Mouse (Mus musculus): ENCODE results near the gene Gramd2. TPM values are rescaled to one million over a fixed set of nuclear protein-coding genes. Genes with fewer than 3 reads are reported as not detected.

Gene Gramd2
- polyA plus RNA-seq (2017; shearing (Covaris generic)): not detected

DNA sequence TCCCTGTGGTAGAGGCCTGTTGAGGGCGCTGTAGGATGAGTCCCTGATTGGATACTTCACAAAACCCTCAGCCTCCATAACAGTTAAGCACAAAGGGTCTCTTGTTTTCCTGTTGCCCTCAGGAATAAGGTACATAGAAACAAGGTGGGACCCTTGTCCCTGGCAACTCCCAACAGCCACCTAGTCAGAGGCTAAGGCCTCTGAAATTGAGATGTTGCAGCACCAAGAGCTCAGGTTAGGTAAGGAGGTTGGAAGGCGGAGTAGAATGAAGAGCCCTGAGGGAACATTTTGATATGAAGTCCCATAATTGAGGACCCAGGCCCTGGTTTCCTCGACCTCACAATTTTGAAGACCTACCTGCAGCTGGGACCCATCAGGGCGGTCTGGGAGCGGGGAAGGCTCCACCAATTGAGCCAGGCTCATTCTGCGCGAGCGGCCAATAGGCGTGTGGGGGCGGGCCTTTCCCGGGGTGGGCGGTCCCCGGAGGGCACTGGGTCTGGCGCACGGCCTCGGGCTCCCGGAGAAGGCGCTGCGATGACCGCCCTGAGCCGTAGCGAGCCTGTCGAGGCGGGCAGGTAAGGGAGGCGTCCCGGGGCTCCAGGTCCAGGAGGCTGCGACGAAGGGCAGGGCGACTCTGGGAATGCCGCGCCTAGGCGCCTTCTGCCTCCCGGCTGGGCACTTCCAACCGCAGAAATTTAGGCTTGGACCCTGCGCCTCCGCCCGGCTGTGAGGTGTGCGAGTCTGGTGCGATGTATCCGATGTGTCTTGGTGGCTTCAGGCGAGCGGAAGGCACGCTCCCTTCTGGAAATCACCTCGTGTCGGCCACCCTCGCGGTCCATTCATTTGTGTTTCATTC, at the start of gene Gramd2:
Gene Gramd2, plus strand, starts transcription at position 467 of the 856 bp plus-strand sequence.

DNA sequence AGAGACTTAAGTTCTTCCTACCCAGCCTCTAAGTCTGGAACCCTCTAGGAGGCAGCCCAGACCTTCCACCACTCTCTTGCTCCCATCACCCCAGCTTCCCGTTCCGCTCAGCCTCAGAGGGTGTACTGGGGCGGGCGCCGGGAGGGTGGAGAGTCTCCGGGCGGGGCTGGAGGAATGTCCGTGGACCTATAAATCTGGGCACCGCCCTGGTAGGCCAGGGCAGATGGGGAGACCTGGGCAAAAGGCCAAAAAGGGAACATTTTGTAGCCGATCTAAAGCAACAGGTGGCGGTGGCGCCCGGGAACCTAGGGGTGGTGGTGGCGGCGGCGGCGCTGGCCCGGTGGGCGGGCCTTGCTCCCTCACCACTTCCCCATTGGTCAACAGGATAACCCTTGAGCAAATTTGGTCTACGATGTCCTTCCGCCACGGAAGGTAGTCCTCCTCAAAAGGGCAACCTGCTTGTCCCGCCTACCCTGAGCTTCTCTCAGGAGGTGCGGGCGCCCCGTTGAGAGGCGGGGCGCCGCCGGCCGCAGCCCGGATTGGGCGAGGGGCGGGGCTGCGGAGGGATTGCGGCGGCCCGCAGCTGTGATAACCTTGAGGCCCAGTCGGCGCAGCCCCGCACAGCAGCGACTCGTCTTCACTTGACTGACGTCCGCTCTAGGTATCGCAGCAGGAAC, 23.8 kb upstream of the Gramd2 start, which contains the start of gene Pkm:
Gene Pkm, plus strand, starts transcription at position 411 of the 677 bp plus-strand sequence.

DNA sequence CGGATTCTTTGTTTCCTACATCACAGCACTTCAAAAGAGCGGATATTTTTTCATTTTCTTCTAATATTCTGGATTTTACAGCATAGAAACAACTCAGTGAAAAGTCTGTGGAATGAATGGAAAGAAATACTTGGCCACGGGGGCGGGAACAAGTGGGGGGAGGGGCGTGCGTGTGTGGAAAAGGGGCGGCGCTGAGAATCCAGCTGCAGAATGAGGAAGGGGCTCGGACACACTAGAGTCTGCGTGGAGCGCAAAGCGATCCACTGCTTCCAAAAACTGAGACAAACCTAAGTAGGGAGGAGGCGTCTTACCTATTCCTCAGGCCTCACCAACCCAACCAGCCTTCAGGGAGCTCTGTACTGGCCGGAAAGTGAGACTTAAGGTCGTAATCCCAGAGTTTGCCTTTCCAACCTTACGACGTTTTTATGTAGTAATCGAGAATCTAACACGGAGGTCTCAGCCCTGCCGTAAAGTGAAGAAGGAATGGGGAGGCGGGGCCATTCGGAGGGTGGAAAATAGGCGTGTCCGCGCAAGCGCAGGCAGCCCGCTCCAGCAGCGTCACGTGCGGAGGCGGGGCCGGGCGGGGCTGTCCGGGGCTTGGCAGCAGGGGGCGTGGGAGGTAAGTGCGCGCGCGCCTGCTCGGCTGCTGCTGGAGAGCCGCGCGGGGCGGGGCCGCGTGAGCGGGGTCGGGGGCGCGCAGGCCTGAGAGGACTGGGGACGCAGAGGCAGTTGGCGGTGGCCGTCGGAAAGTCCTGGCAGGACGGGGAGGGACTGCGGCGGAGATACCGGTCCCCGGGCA, 70.5 kb downstream of the Gramd2 start, which contains the start of the genes Senp8 and Myo9a:
Gene Senp8, minus strand, starts transcription at position 444 of the 799 bp plus-strand sequence.
Gene Myo9a, plus strand, starts transcription at position 630 of the 799 bp plus-strand sequence.

Other genes with a start within 250 kb of the Gramd2 start
- gene Arih1, start 193.5 kb upstream of the Gramd2 start, polyA plus RNA-seq (2017; shearing (Covaris generic)): 15.8 TPM
- 71.1 TPM for gene Hexa, start 140.6 kb upstream of the Gramd2 start, polyA plus RNA-seq (2017; shearing (Covaris generic))
- 0.75 TPM for gene Tmem202, start 140.3 kb upstream of the Gramd2 start, polyA plus RNA-seq (2017; shearing (Covaris generic))
- gene Celf6, start 102.2 kb upstream of the Gramd2 start, polyA plus RNA-seq (2017; shearing (Covaris generic)): not detected
- gene Parp6, start 62.9 kb upstream of the Gramd2 start, polyA plus RNA-seq (2017; shearing (Covaris generic)): 40.7 TPM
- gene Pkm, start 23.8 kb upstream of the Gramd2 start, polyA plus RNA-seq (2017; shearing (Covaris generic)): 1,063 TPM
- 8.5 TPM for gene Senp8, start 70.6 kb downstream of the Gramd2 start, polyA plus RNA-seq (2017; shearing (Covaris generic))
- gene Myo9a, start 70.8 kb downstream of the Gramd2 start, polyA plus RNA-seq (2017; shearing (Covaris generic)): 30.4 TPM